Mouse (Mus musculus) intestine, postnatal 0 days (tissue): ENCODE results near the gene Col18a1. TPM values are rescaled to one million over a fixed set of nuclear protein-coding genes. Genes with fewer than 3 reads are reported as not detected.

Experiments used
- ATAC-seq: fragments of 200-750 bp; cut with Nextera tagmentation; 2 replicates; pipeline ENCODE4 v1.8.0; 2017; ENCODE audit warnings: mild to moderate bottlenecking, moderate TSS enrichment, moderate library complexity
- H3K27ac ChIP-seq: fragments of 300-500 bp; sonication (generic); 2 replicates; pipeline ENCODE4 v1.5.1; 2014; ENCODE audit warnings: mild to moderate bottlenecking, low read depth, low read length, moderate library complexity
- H3K27me3 ChIP-seq: fragments of 300-500 bp; sonication (generic); replicated peaks from 2 replicates; pipeline ENCODE4 v1.6.1; 2014; ENCODE audit warnings: low read length, mixed read lengths; ENCODE audit not compliant: control insufficient read depth, insufficient read depth
- H3K36me3 ChIP-seq: fragments of 300-500 bp; sonication (generic); 2 replicates; pipeline ENCODE4 v1.6.1; 2014; ENCODE audit warnings: mild to moderate bottlenecking, moderate library complexity; ENCODE audit not compliant: control insufficient read depth, insufficient read depth
- H3K4me1 ChIP-seq: fragments of 300-500 bp; sonication (generic); replicated peaks from 2 replicates; pipeline ENCODE4 v1.6.1; 2014; ENCODE audit warnings: antibody characterized with exemption, low read length, mixed read lengths; ENCODE audit not compliant: control insufficient read depth, insufficient read depth
- H3K4me2 ChIP-seq: fragments of 300-500 bp; sonication (generic); replicated peaks from 2 replicates; pipeline ENCODE4 v1.6.1; 2014; ENCODE audit warnings: low read depth, mild to moderate bottlenecking, moderate library complexity
- H3K4me3 ChIP-seq: fragments of 300-500 bp; sonication (generic); 2 replicates; pipeline ENCODE4 v1.5.1; 2014; ENCODE audit warnings: low read depth, low read length
- H3K9ac ChIP-seq: fragments of 300-500 bp; sonication (generic); 2 replicates; pipeline ENCODE4 v1.6.1; 2014; ENCODE audit warnings: mild to moderate bottlenecking, low read depth, low read length
- H3K9me3 ChIP-seq: fragments of 300-500 bp; sonication (generic); 2 replicates; pipeline ENCODE4 v1.6.1; 2016; ENCODE audit warnings: mixed run types; ENCODE audit not compliant: control insufficient read depth
- CTCF ChIP-seq: sonication (generic); IDR thresholded peaks from 2 replicates; pipeline ENCODE4 v1.5.1; 2016; ENCODE audit warnings: low read depth, mild to moderate bottlenecking, control low read depth, antibody characterized with exemption, moderate library complexity
- WGBS: fragments of 180-500 bp; shearing (Covaris S2); extraction: QIAGEN DNeasy Blood & Tissue Kit; methylation state at CpG from one replicate; pipeline ENCODE4 v1.1.7; 2014; 5-methylcytosine and 5-hydroxymethylcytosine counted together
- polyA plus RNA-seq: library from polyadenylated mRNA; unstranded; fragments of >200 nt; fragmentation: Nextera tagmentation; extraction: Ambion mirVana; gene quantifications from 2 replicates; pipeline ENCODE4 v1.2.1, GENCODE M21; 2015

Gene Col18a1
- polyA plus RNA-seq, 1 experiment from 2014 or later: 35.2 TPM

DNA sequence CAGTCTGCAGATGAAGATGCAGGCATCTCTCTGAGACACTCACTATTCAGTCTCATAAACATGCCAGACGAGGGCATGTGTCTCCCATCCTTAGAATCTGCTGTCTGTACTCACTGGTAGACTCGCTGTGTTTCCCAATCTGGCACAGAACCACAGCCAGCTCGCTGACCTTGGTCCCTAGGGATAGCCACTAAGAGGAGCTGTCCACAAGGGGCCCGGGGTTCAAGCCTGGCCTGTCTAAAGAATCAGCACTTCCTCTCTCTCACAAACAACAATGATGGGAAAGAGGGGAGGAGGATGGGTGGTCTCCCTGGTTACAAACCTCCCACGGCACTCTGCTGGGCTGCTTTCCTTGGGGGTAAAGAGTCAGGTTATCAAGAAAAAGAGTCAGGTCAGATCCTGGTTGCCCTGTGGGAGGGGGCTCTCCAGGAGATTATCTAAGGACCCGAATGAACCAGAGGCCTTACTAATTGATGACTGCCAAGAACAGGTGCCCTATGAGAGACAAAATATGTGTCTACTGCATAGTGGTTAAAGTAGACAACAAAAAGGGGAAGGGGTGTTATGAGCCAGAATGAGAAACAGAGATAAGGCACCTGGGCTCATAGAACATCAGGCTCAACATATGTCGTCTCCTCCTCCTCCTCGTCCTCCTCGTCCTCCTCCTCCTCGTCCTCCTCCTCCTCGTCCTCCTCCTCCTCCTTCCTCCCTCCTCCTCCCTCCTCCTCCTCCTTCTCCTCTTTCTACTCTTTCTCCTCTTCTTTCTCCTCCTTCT is 8.9 kb downstream of the Col18a1 start:
- Histone ChIP-seq H3K4me2 (no peak overlapping the region), H3K4me3 (no peak overlapping the region), H3K36me3 (no peaks in the 10 kb centered on the region), H3K27me3 (no peaks in the 10 kb centered on the region), H3K9me3 (no peaks in the 10 kb centered on the region), H3K4me1 (0 out of 2 replicates have a peak, but pooled peaks cover 3% of the 10 kb centered on the region), H3K27ac (no peak overlapping the region), H3K9ac (no peak overlapping the region)
- TF ChIP-seq CTCF: 0 out of 2 replicates have a peak, but pooled peaks have one; percentile 13
- WGBS: 59% methylated on average over 11 of the region's 11 CpGs
- ATAC-seq: no peak

- no peak for ATAC-seq
- no peak for TF ChIP-seq CTCF
- no peak overlapping the region for H3K4me3 ChIP-seq
- H3K4me2 ChIP-seq: no peak overlapping the region
- H3K36me3 ChIP-seq: no peaks in the 10 kb centered on the region
- H3K27ac ChIP-seq: no peak overlapping the region
- H3K27me3 ChIP-seq: no peaks in the 10 kb centered on the region
- H3K4me1 ChIP-seq: 0 out of 2 replicates have a peak, but pooled peaks cover 5% of the 10 kb centered on the region
- H3K9ac ChIP-seq: no peak overlapping the region
- WGBS: 67% methylated on average over 2 of the region's 2 CpGs
- H3K9me3 ChIP-seq: no peaks in the 10 kb centered on the region
These were observed 14.1 kb downstream of the Col18a1 start for GRCm38 (mm10) chr10:77152178-77152621.

DNA sequence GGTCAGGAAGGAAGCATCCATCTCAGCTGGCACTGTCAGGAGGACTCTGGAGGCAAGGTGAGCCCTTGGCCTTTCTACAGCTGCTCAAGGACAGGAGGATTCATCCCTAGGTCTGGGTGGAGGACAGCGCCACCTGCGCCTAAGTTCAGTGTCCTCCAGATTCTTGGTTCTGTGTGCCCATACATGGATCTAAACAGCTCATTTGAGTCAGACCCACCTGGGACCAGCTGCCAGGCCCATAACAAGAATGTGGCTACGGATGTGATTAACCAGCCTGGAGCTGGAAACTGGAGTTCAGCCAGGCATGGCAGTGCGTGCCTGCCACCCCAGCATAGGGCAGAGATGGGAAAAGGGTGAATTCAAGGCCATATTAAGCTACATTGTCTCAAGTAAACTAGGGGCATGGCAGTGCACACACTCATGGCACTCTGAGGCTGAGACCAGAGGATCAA is 14.8 kb downstream of the Col18a1 start:
- TF ChIP-seq CTCF: 0 out of 2 replicates have a peak, but pooled peaks have one; percentile 1
- H3K4me2 ChIP-seq: no peak overlapping the region
- H3K27ac ChIP-seq: no peak overlapping the region
- no peaks in the 10 kb centered on the region for H3K9me3 ChIP-seq
- no peaks in the 10 kb centered on the region for H3K27me3 ChIP-seq
- no peak overlapping the region for H3K4me3 ChIP-seq
- H3K9ac ChIP-seq: no peak overlapping the region
- WGBS: 79% methylated on average over 4 of the region's 4 CpGs
- H3K36me3 ChIP-seq: no peaks in the 10 kb centered on the region
- no peak for ATAC-seq
- H3K4me1 ChIP-seq: 0 out of 2 replicates have a peak, but pooled peaks cover 5% of the 10 kb centered on the region

DNA sequence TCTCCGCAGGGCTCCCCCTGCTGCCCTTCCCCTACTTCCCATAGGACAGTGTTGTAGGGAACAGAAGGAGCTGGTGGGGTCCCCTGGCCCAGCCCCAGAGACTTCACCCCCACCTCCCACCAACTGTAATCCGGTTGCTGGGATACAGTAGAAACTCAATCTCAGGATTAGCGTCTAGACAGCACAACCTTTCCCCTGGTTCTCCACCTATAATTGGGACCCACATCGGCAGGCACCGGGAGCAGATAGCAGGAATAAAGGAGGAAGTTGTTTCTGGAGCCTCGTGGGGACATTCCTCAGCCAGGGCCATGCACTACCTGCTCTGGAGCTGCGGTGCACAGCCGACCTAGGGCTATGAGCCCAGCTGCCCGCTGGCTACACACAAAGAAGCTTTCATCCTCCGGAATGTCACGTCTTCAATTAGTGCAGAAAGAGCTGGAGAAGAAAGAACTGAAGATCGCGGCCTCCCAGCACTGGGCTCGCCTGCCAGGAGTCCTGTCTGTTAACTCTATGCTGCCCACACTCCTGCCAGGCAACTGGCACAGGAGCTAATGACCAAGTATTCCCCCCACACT is 15.3 kb downstream of the Col18a1 start:
- no peak overlapping the region for H3K4me2 ChIP-seq
- H3K9me3 ChIP-seq: no peaks in the 10 kb centered on the region
- no peaks in the 10 kb centered on the region for H3K36me3 ChIP-seq
- no peak overlapping the region for H3K9ac ChIP-seq
- H3K27me3 ChIP-seq: no peaks in the 10 kb centered on the region
- H3K27ac ChIP-seq: no peak overlapping the region
- WGBS: 14% methylated on average over 14 of the region's 14 CpGs
- H3K4me3 ChIP-seq: no peak overlapping the region
- 0 out of 2 replicates have a peak, but pooled peaks cover 5% of the 10 kb centered on the region for H3K4me1 ChIP-seq
- peak; percentile 29 for TF ChIP-seq CTCF
- ATAC-seq: no peak

DNA sequence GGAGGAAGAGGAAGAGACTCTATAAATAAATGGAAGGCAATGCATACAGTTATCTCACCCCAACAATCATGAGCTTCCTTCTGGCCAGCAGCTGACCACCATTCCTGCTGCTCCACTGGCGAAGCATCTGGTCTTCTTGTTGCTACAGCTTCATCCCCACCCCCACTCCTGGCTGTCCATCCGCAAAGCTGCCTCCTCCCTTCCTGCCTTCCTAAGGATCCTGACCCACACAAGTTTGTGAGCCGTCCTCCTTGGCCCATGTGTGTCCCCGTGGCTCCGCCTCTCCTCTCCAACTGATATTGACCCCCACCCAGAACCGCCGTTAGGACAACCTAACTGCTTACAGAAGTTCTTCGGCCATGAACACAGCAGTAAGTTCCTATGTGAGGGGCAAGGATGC is 16.3 kb downstream of the Col18a1 start:
- Histone ChIP-seq H3K4me1 (0 out of 2 replicates have a peak, but pooled peaks cover 5% of the 10 kb centered on the region), H3K4me3 (no peak overlapping the region), H3K27ac (no peak overlapping the region), H3K9ac (no peak overlapping the region), H3K9me3 (no peaks in the 10 kb centered on the region), H3K36me3 (no peaks in the 10 kb centered on the region), H3K27me3 (no peaks in the 10 kb centered on the region), H3K4me2 (no peak overlapping the region)
- ATAC-seq: no peak
- no peak for TF ChIP-seq CTCF
- 50% methylated on average over 8 of the region's 8 CpGs for WGBS

- Histone ChIP-seq H3K4me3 (no peak overlapping the region), H3K9me3 (no peaks in the 10 kb centered on the region), H3K36me3 (no peaks in the 10 kb centered on the region), H3K27me3 (no peaks in the 10 kb centered on the region), H3K4me1 (0 out of 2 replicates have a peak, but pooled peaks cover 5% of the 10 kb centered on the region), H3K27ac (no peak overlapping the region), H3K9ac (no peak overlapping the region), H3K4me2 (no peak overlapping the region)
- 85% methylated on average over 10 of the region's 10 CpGs for WGBS
- no peak for ATAC-seq
- TF ChIP-seq CTCF: no peak
These were observed 18.8 kb downstream of the Col18a1 start for GRCm38 (mm10) chr10:77147545-77147944.
